Mouse (Mus musculus) liver, embryonic 16.5 days (tissue): ENCODE measurements around the gene Cage1. TPM values are rescaled to one million over a fixed set of nuclear protein-coding genes. Genes with fewer than 3 reads are reported as not detected.

Experiments
- ATAC-seq: fragments of 200-750 bp; cut with Nextera tagmentation; 2 replicates; pipeline ENCODE4 v1.8.0; 2017; ENCODE audit warnings: low read depth, mild to moderate bottlenecking, moderate number of reproducible peaks, moderate library complexity
- H3K27ac ChIP-seq: fragments of 300-500 bp; sonication (generic); 2 replicates; pipeline ENCODE4 v1.5.1; 2014; ENCODE audit warnings: mild to moderate bottlenecking, low read length
- H3K27me3 ChIP-seq: fragments of 300-500 bp; sonication (generic); 2 replicates; pipeline ENCODE4 v1.6.1; 2014; ENCODE audit warnings: low read depth, low read length, mixed read lengths; ENCODE audit not compliant: control insufficient read depth, insufficient read depth
- H3K36me3 ChIP-seq: fragments of 300-500 bp; sonication (generic); 2 replicates; pipeline ENCODE4 v1.6.1; 2014; ENCODE audit warnings: mild to moderate bottlenecking; ENCODE audit not compliant: control insufficient read depth, insufficient read depth
- H3K4me1 ChIP-seq: fragments of 300-500 bp; sonication (generic); 2 replicates; pipeline ENCODE4 v1.6.1; 2014; ENCODE audit warnings: low read depth, low read length, mixed read lengths; ENCODE audit not compliant: control insufficient read depth
- H3K4me2 ChIP-seq: fragments of 300-500 bp; sonication (generic); 2 replicates; pipeline ENCODE4 v1.6.1; 2014; ENCODE audit warnings: low read depth, low read length, mixed read lengths
- H3K4me3 ChIP-seq: fragments of 300-500 bp; sonication (generic); 2 replicates; pipeline ENCODE4 v1.5.1; 2014; ENCODE audit warnings: low read depth, mild to moderate bottlenecking, low read length
- H3K9ac ChIP-seq: fragments of 300-500 bp; sonication (generic); 2 replicates; pipeline ENCODE4 v1.6.1; 2014; ENCODE audit warnings: low read depth, low read length
- H3K9me3 ChIP-seq: fragments of 300-500 bp; sonication (generic); replicated peaks from 2 replicates; pipeline ENCODE4 v1.6.1; 2016; ENCODE audit warnings: low read length; ENCODE audit not compliant: control insufficient read depth
- WGBS: fragments of 180-500 bp; shearing (Covaris S2); extraction: QIAGEN DNeasy Blood & Tissue Kit; methylation state at CpG from one replicate; pipeline ENCODE4 v1.1.7; 2014; ENCODE audit not compliant: insufficient replicate concordance; 5-methylcytosine and 5-hydroxymethylcytosine counted together
- polyA plus RNA-seq: library from polyadenylated mRNA; unstranded; fragments of >200 nt; fragmentation: Nextera tagmentation; extraction: Ambion mirVana; gene quantifications from 2 replicates; pipeline ENCODE4 v1.2.1, GENCODE M21; 2015

Gene Cage1
- 0.25 and 0.40 TPM in 2 replicates for polyA plus RNA-seq

DNA sequence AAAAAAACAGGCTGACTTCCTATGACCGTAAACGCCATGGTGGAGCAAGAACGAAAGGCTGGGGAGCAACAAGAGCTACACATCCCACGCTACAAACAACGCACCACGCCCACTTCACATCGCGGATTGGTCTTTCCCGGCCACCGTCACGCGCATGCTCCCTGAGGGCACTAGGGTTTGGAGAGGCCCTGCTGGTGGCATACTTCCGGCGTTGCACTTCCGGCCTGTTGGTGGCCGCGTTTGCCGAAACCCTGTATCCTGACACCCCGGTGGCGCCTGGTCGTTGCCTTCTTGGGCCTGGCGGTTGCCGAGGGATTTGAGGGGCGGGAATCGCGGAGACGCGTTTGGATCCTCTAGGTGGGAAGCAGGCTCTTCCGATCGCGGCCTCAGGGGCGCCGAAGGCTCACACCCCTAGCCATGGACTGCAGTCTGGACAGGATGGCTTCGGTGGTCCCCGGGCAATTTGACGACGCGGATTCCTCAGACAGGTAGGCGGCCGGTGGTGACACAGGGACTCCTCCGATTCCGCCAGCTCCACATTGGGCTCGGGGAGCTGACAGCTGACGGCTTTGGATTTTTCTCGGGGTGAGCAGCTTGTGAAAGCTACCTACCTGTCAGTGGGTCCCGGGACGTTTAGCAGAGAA, at the start of gene Cage1:
Gene Cage1 (minus strand): TSS at position 26 of the 644 bp plus-strand sequence.
- peak within 1 kb of the TSS; percentile 86 for H3K9ac ChIP-seq
- peaks cover 9% of the 10 kb centered on the region for H3K36me3 ChIP-seq
- peak within 1 kb of the TSS; percentile 87 for H3K27ac ChIP-seq
- under 1% methylated on average over 47 of the region's 47 CpGs for WGBS
- peak within 1 kb of the TSS; percentile 89 for H3K4me3 ChIP-seq
- ATAC-seq, result peak; percentile 96
- no peaks in the 10 kb centered on the region for H3K9me3 ChIP-seq
- H3K4me2 ChIP-seq, result peak within 1 kb of the TSS; percentile 95
- H3K27me3 ChIP-seq, result no peaks in the 10 kb centered on the region
- peaks cover 27% of the 10 kb centered on the region for H3K4me1 ChIP-seq

DNA sequence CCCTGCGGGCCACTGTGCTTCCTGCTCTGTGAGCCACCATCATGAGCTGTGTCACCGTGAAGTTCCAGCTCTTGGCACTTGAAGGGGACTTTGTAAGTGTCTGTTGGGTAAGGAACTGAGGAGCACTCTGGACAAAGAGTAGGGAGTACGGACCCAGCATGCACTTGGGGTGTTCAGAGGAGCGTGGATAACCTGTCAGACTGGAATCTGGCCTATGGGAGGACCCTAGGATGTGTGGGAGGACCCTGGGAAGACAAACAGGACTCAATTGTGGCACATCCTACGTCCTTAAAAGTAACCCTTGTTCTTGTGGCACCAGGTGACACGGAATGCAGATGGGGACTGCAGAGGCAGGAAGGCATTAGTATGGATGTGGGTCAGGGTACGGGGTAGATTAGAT, 44.3 kb upstream of the Cage1 start:
- H3K4me3 ChIP-seq, result no peak overlapping the region
- no peaks in the 10 kb centered on the region for H3K36me3 ChIP-seq
- no peak for ATAC-seq
- H3K9ac ChIP-seq, result no peak overlapping the region
- H3K9me3 ChIP-seq, result no peaks in the 10 kb centered on the region
- H3K27ac ChIP-seq, result no peak overlapping the region
- H3K27me3 ChIP-seq, result no peaks in the 10 kb centered on the region
- no peak overlapping the region for H3K4me2 ChIP-seq
- no peaks in the 10 kb centered on the region for H3K4me1 ChIP-seq
- WGBS, result 53% methylated on average over 7 of the region's 7 CpGs

DNA sequence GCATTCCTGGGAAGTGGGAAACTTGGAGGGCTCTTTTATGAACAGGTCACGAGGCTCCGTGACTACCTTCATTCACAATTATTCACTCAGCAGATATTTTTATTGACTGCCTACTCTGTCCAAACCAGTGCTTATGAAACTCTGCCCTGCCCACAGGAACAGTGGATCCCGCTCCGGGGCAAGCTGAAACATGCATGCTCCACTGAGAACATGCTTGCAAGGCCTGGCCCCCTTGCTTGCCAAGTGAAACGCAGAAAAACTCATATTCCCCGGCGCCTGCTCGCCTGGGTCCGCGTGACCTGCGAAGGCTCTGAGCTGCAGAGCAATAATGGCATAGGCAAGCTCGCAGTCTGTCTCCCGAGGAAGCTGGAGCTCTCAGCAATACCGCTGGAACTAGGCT, 43.9 kb upstream of the Cage1 start:
- H3K9me3 ChIP-seq, result no peaks in the 10 kb centered on the region
- ATAC-seq, result no peak
- H3K4me3 ChIP-seq, result no peak overlapping the region
- no peak overlapping the region for H3K27ac ChIP-seq
- no peaks in the 10 kb centered on the region for H3K27me3 ChIP-seq
- WGBS, result 71% methylated on average over 14 of the region's 14 CpGs
- H3K9ac ChIP-seq, result no peak overlapping the region
- H3K4me2 ChIP-seq, result no peak overlapping the region
- H3K4me1 ChIP-seq, result no peaks in the 10 kb centered on the region
- no peaks in the 10 kb centered on the region for H3K36me3 ChIP-seq

DNA sequence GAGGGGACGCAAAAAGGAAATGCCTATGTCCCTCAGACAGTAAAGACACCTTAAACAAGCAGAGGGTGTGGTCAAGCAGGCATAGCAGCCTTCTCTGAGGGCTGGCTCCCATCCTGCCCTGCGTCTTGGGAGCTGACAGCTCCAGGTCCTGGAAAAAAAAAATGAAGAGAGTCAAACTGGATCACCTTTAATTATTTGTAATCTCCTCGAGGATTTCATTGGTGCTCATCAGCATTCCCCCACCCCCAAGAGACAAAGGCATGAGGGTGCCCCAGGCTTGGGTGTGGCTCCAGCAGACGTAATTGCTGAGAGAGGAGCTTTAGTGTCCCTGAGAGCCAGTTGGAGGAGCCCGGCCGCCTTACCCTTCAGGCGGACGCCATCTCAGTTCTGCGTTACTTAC, 43.1 kb upstream of the Cage1 start:
- H3K27me3 ChIP-seq, result no peaks in the 10 kb centered on the region
- H3K9me3 ChIP-seq, result no peaks in the 10 kb centered on the region
- H3K27ac ChIP-seq, result no peak overlapping the region
- H3K36me3 ChIP-seq, result no peaks in the 10 kb centered on the region
- ATAC-seq, result no peak
- no peak overlapping the region for H3K9ac ChIP-seq
- H3K4me1 ChIP-seq, result no peaks in the 10 kb centered on the region
- WGBS, result 43% methylated on average over 9 of the region's 9 CpGs
- H3K4me2 ChIP-seq, result no peak overlapping the region
- no peak overlapping the region for H3K4me3 ChIP-seq

DNA sequence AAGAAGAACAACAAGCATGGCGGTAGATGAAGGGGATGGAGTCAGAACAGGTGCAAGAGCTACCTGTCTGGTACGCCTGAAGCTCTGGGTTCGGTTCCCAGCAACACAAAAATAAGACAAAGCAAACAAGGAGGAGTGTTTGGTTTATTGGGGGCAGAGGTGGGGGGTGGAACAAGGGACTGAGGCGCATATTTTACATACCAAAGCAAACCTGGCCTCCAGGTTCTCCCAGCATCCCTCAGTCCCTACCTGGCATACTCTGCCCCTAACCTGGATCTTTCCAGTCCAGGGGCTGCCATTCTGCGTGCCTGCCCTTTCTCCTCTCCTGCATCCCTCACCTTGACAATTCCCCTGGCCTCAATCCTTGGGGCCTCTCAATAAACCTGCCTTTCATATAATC, 42.5 kb upstream of the Cage1 start:
- no peak overlapping the region for H3K9ac ChIP-seq
- no peaks in the 10 kb centered on the region for H3K36me3 ChIP-seq
- ATAC-seq, result no peak
- H3K4me2 ChIP-seq, result no peak overlapping the region
- no peaks in the 10 kb centered on the region for H3K9me3 ChIP-seq
- no peak overlapping the region for H3K4me3 ChIP-seq
- H3K27ac ChIP-seq, result no peak overlapping the region
- peaks cover 3% of the 10 kb centered on the region for H3K4me1 ChIP-seq
- H3K27me3 ChIP-seq, result no peaks in the 10 kb centered on the region
- 56% methylated on average over 5 of the region's 5 CpGs for WGBS

DNA sequence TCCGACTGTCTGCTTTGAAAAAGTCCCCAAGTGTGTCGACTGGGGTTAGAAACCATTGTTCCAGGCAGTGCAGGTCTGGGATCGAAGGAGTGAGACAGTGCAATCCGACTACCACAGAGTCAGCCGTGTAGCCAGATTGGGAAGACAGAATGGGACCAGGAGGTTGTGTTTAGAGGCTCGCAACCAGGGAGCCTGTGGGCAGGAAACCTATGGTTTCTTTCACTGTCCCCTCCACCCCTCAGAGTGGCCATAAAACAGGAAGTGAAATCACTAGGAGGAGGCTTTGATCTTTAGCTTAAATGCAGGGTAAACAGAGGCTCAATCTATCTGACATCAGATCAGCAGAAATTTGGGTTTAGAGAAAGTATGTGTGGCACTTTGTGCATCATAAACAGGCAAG, 42.0 kb upstream of the Cage1 start:
- ATAC-seq, result no peak
- H3K27ac ChIP-seq, result no peak overlapping the region
- H3K4me2 ChIP-seq, result no peak overlapping the region
- H3K4me1 ChIP-seq, result peaks cover 7% of the 10 kb centered on the region
- H3K27me3 ChIP-seq, result no peaks in the 10 kb centered on the region
- H3K9ac ChIP-seq, result no peak overlapping the region
- H3K4me3 ChIP-seq, result no peak overlapping the region
- no peaks in the 10 kb centered on the region for H3K36me3 ChIP-seq
- H3K9me3 ChIP-seq, result no peaks in the 10 kb centered on the region
- 29% methylated on average over 6 of the region's 6 CpGs for WGBS

DNA sequence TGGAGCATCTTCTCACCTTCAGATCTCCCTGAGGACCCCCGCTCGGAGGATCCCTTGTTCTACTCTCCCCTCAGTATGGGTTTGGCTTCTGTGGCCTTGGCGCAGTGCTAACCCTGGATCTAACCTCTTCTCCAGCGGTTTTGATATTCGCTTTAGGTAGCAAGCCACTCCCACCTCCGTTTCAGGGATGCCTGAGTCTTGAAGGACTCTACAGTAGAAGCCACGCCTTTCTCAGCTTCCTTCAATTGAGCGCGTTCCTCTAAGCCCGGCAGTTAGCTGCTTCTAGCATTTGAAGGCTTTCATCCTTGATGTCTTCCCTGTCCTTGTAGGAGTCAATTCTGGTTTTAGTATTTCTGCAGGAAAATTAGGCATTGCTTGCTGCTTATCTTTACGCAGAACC, 40.2 kb upstream of the Cage1 start:
- Histone ChIP-seq H3K9ac (no peak overlapping the region), H3K27ac (no peak overlapping the region), H3K4me2 (no peak overlapping the region), H3K27me3 (no peaks in the 10 kb centered on the region), H3K4me1 (peaks cover 7% of the 10 kb centered on the region), H3K9me3 (no peaks in the 10 kb centered on the region), H3K36me3 (no peaks in the 10 kb centered on the region), H3K4me3 (no peak overlapping the region)
- 18% methylated on average over 11 of the region's 11 CpGs for WGBS
- ATAC-seq, result no peak

DNA sequence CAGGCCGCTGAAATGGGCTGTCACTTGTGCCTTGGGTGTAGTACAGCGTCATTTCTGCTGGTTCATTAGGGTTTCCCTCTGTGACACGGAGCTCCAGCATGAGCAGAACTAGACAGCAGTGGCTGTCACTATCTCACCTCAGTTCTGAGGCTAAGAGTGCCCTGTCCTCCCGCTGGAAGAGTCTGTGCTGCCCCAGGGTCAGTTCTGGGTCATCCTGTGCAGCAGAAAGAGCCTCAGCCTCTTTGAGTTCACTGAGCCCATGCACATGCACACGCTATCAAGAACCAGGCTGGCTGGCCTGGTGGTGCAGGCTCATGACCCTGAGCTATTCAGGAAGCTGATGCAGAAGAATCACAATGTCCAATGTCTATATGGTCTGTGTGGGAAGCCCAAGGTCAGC, 37.5 kb upstream of the Cage1 start:
- peak overlapping the region; percentile 54 for H3K27ac ChIP-seq
- WGBS, result 7% methylated on average over 5 of the region's 5 CpGs
- H3K9ac ChIP-seq, result no peak overlapping the region

DNA sequence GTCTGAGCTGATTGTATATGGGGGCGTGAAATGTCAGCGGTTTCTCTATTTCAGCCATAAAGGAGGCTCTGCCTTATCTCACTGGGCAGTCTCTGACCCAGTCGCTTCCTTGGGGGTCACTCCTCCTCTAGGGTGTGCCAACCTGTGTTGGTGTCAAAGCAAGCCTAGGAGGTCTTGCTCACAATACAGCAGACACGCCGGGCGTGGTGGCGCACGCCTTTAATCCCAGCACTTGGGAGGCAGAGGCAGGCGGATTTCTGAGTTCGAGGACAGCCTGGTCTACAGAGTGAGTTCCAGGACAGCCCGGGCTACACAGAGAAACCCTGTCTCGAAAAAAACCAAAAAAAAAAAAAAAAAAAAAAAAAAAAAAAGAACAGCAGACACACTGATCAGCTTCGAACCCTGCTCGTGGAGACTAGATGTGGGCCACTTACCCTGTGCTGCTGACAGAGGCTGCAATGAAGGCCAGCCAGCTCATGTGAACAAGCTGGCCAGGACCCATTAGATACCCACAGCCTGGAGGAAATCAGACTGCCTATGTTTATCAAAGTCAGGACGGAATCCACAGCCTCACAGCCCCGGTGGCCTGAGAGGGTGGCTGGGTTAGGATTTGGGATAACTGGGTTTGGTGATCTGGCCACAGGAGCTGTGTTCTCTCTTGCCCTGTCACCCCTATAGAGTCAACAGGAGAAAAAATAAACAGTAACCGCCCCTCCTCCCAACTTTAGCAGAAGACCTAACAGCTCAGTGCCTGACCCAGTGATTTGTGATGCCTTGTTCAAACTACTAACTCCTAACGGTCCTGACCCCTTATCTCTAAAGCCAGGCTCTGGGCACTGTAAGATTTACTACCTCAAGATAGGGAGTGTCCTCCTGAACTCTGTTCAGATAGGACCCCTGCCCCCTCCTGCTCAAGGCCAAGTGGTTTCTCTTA, 36.8 kb upstream of the Cage1 start:
- H3K36me3 ChIP-seq, result no peaks in the 10 kb centered on the region
- H3K27me3 ChIP-seq, result no peaks in the 10 kb centered on the region
- no peaks in the 10 kb centered on the region for H3K9me3 ChIP-seq
- ATAC-seq, result peak; percentile 81
- peaks cover 7% of the 10 kb centered on the region for H3K4me1 ChIP-seq
- no peak overlapping the region for H3K4me2 ChIP-seq
- no peak overlapping the region for H3K9ac ChIP-seq
- no peak overlapping the region for H3K4me3 ChIP-seq
- H3K27ac ChIP-seq, result peak overlapping the region; percentile 54
- 47% methylated on average over 18 of the region's 18 CpGs for WGBS

More for the DNA sequence above, 37.5 kb upstream of the Cage1 start:
- Histone ChIP-seq H3K4me2 (no peak overlapping the region), H3K4me1 (peaks cover 7% of the 10 kb centered on the region), H3K27me3 (no peaks in the 10 kb centered on the region), H3K9me3 (no peaks in the 10 kb centered on the region), H3K36me3 (no peaks in the 10 kb centered on the region), H3K4me3 (no peak overlapping the region)
- ATAC-seq, result peak; percentile 58
